13 mouse cellular contexts compared by ENCODE assay signal in genomic region chr3:138867149-138867848, GRCm38 (mm10).
DNase-seq lines count a peak whose midpoint lies in the region; ATAC-seq lines count a peak whose summit lies in the region.
"Had no signal": no experiment of that assay in that cellular context is flagged by ENCODE, and none has a peak within 500 bp of the region (broad histone marks: within the 10 kb centered on the region; RNA-seq: fewer than 3 reads in every experiment).

No protein-coding gene starts in this region.

- H3K36me3 ChIP-seq in midbrain, embryonic 16.5 days (ENCODE audit: control insufficient read depth, insufficient read depth, low read length): no peaks in the 10 kb centered on the region
- H3K36me3 ChIP-seq: hindbrain, embryonic 15.5 days had no signal

- no peak overlapping the region for H3K27ac ChIP-seq in midbrain, embryonic 16.5 days (ENCODE audit: low read length)
- H3K27ac ChIP-seq: hindbrain, embryonic 15.5 days; left cerebral cortex, adult 2 months; liver, embryonic 14.5 days had no signal

- no peak overlapping the region for H3K4me2 ChIP-seq in midbrain, embryonic 16.5 days (ENCODE audit: low read length)
- H3K4me2 ChIP-seq: hindbrain, embryonic 15.5 days had no signal

- H3K4me3 ChIP-seq in midbrain, embryonic 16.5 days (ENCODE audit: low read depth, low read length): no peak overlapping the region
- H3K4me3 ChIP-seq: hindbrain, embryonic 15.5 days; left cerebral cortex, adult 2 months had no signal

- DNase-seq in cerebellum, postnatal 14 days: peak; percentile 58 to 67
- DNase-seq in cerebellum, adult 11-12 months: no peak
- peak; percentile 31 to 53 for DNase-seq in kidney, postnatal 25 days
- DNase-seq in kidney, adult 8-10 months: no peak
- DNase-seq in right cerebral cortex, postnatal 4 days: peak; percentile 50
- no peak for DNase-seq in right cerebral cortex, adult 18-20 months
- DNase-seq in heart, adult 9 months (ENCODE audit: low spot score in 2 of 2): no peak
- DNase-seq: B cell, adult 2 months; retina, postnatal 1 day had no signal

- no peak overlapping the region for H3K9ac ChIP-seq in midbrain, embryonic 16.5 days (ENCODE audit: low read depth, low read length)
- H3K9ac ChIP-seq: hindbrain, embryonic 15.5 days; liver, embryonic 14.5 days had no signal

- peaks cover 10% of the 10 kb centered on the region for H3K4me1 ChIP-seq in midbrain, embryonic 16.5 days (ENCODE audit: control insufficient read depth, insufficient read depth, low read length)

- peak; percentile 34; the same call in 1 of the 2 replicates for ATAC-seq in midbrain, embryonic 16.5 days

- no peaks in the 10 kb centered on the region for H3K27me3 ChIP-seq in midbrain, embryonic 16.5 days (ENCODE audit: control insufficient read depth, insufficient read depth, low read depth, low read length)
- H3K27me3 ChIP-seq: hindbrain, embryonic 15.5 days had no signal

- H3K9me3 ChIP-seq in midbrain, embryonic 16.5 days (replicated peaks; ENCODE audit: control insufficient read depth, low read length, poor library complexity, severe bottlenecking): no peaks in the 10 kb centered on the region
- H3K9me3 ChIP-seq: hindbrain, embryonic 15.5 days had no signal

- 81% methylated on average over 16 of the region's 16 CpGs for WGBS in midbrain, embryonic 16.5 days

Comparison
In these comparisons a context has a peak if more than half of its experiments do, and no peak if none do; other contexts are left out.
1. DNase-seq: peak in cerebellum, postnatal 14 days (2 of 2), kidney, postnatal 25 days (2 of 2) and right cerebral cortex, postnatal 4 days (single experiment); none in cerebellum, adult 11-12 months (single experiment), kidney, adult 8-10 months (0 of 2), right cerebral cortex, adult 18-20 months (single experiment) and heart, adult 9 months (0 of 2).